Mouse (Mus musculus): Measurements from ENCODE around the gene Negr1. TPM values are rescaled to one million over a fixed set of nuclear protein-coding genes. Genes with fewer than 3 reads are reported as not detected.

The Negr1 gene
- total and polyA plus RNA-seq, 2 experiments from 2014 or later = 51.2 to 97.4 TPM

DNA sequence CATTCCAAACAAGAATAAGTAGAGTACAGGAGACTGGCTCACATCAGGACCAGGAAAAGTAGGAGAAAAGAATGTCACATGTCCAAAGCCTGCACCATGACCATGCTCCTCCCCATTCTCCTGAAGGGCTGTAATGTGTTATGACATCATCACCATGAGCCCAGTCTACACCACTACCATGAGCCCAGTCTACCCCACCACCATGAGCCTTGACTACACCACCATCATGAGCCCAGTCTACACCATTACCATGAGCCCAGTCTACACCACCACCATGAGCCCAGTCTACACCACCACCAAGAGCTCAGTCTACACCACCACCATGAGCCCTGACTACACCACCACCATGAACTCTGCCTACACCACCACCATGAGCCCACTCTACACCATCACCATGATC is 174.7 kb downstream of the Negr1 start:
- no peak for ATAC-seq
- no peak for DNase-seq (ENCODE audit: low spot score)
- no peak overlapping the region for H3K27ac ChIP-seq

DNA sequence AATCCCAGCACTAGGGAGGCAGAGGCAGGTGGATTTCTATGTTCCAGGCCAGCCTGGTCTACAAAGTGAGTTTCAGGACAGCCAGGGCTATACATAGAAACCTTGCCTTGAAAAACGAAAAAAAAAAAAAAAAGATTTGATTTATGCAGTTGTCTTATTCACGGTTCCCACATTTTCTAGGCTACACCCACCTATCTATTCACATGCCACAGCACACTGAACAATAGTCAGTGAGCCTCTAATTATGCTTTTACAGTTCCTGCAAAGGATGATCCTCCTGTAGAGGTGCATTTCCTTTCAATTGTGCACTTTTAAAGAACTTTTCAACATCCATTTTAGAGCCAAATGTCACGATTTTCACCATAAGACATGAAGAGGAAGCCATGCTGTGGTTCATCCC is 177.9 kb downstream of the Negr1 start:
- no peak for ATAC-seq
- H3K4me2 ChIP-seq (ENCODE audit: low read depth, low read length) = no peak overlapping the region
- no peaks in the 10 kb centered on the region for H3K9me3 ChIP-seq (ENCODE audit: low read length)
- 79% methylated on average over 3 of the region's 3 CpGs for WGBS
- H3K4me3 ChIP-seq (ENCODE audit: low read length) = no peak overlapping the region
- no peaks in the 10 kb centered on the region for H3K4me1 ChIP-seq (ENCODE audit: insufficient read depth, low read length)
- H3K36me3 ChIP-seq (ENCODE audit: insufficient read depth, low read length) = no peaks in the 10 kb centered on the region
- TF ChIP-seq CTCF (IDR thresholded peaks at IDR 0.05; ENCODE audit: low read depth) = no peak
- H3K27me3 ChIP-seq (ENCODE audit: insufficient read depth, low read length) = no peaks in the 10 kb centered on the region
- no peak overlapping the region for H3K27ac ChIP-seq
- H3K9ac ChIP-seq (replicated peaks; ENCODE audit: low read length) = no peak overlapping the region
- no peak for DNase-seq (ENCODE audit: low spot score)

More for the DNA sequence above, 174.7 kb downstream of the Negr1 start:
- H3K36me3 ChIP-seq (ENCODE audit: insufficient read depth, low read length) = no peaks in the 10 kb centered on the region
- H3K9me3 ChIP-seq (ENCODE audit: low read length) = no peaks in the 10 kb centered on the region
- H3K4me1 ChIP-seq (ENCODE audit: insufficient read depth, low read length) = no peaks in the 10 kb centered on the region
- no peak for TF ChIP-seq CTCF (IDR thresholded peaks at IDR 0.05; ENCODE audit: low read depth)
- no peaks in the 10 kb centered on the region for H3K27me3 ChIP-seq (ENCODE audit: insufficient read depth, low read length)
- H3K4me3 ChIP-seq (ENCODE audit: low read length) = no peak overlapping the region
- no peak overlapping the region for H3K9ac ChIP-seq (replicated peaks; ENCODE audit: low read length)
- no peak overlapping the region for H3K4me2 ChIP-seq (ENCODE audit: low read depth, low read length)

DNA sequence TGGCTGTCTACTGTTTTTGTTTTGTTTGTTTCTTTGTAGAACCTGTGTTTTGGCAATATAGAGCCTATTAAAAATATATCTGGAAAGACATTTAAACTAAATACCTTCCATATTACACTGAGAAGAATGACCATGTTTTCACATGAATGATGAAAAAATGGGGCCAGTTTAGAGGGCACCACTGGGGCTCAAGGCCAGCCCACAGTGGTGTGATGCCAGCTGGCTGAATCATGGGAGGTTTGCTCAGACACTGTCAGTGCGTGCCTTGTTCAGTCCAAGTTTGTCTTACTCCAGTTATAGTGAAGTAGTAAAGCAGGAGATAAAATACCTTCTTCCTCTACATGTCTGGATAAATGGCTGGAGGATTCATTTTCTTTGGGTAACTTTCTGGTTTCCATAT is 181.7 kb downstream of the Negr1 start:
- H3K4me3 ChIP-seq (ENCODE audit: low read length) = no peak overlapping the region
- no peaks in the 10 kb centered on the region for H3K4me1 ChIP-seq (ENCODE audit: insufficient read depth, low read length)
- no peaks in the 10 kb centered on the region for H3K9me3 ChIP-seq (ENCODE audit: low read length)
- no peaks in the 10 kb centered on the region for H3K27me3 ChIP-seq (ENCODE audit: insufficient read depth, low read length)
- no peak overlapping the region for H3K27ac ChIP-seq
- 54% methylated on average over 1 of the region's 1 CpGs for WGBS
- no peaks in the 10 kb centered on the region for H3K36me3 ChIP-seq (ENCODE audit: insufficient read depth, low read length)
- H3K9ac ChIP-seq (replicated peaks; ENCODE audit: low read length) = no peak overlapping the region
- ATAC-seq = no peak
- H3K4me2 ChIP-seq (ENCODE audit: low read depth, low read length) = no peak overlapping the region
- no peak for TF ChIP-seq CTCF (IDR thresholded peaks at IDR 0.05; ENCODE audit: low read depth)
- DNase-seq (ENCODE audit: low spot score) = no peak

DNA sequence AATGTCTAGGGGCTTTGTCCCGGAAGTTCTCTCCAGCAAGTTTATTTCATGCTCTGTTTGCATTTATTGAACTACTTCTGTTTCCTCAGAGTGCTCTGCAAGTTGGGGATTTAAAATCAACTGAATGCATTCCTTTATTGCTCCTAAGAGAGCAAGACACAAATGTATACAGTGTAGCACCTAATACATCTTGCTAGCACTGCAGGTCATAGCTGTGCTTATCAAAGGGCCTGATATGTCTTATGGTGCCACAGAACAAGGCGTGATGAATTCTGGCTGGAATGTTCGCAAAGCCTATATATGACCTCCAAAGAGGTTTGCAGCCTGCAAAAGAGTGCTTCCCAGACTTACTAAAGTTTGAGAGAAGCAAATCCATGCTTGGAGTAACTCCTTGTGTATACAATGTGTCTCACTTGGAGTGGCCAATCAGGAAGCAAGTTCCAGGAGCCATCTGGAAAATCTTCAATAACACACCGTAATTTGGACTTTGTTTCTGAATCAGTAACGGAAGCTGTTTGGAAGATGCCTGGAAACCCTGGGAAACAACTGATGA is 183.7 kb downstream of the Negr1 start:
- Histone ChIP-seq H3K9ac (replicated peaks; ENCODE audit: low read length) (no peak overlapping the region), H3K27me3 (ENCODE audit: insufficient read depth, low read length) (no peaks in the 10 kb centered on the region), H3K36me3 (ENCODE audit: insufficient read depth, low read length) (no peaks in the 10 kb centered on the region), H3K27ac (no peak overlapping the region), H3K9me3 (ENCODE audit: low read length) (no peaks in the 10 kb centered on the region), H3K4me2 (ENCODE audit: low read depth, low read length) (no peak overlapping the region), H3K4me3 (ENCODE audit: low read length) (no peak overlapping the region), H3K4me1 (ENCODE audit: insufficient read depth, low read length) (no peaks in the 10 kb centered on the region)
- DNase-seq (ENCODE audit: low spot score) = no peak
- no peak for TF ChIP-seq CTCF (IDR thresholded peaks at IDR 0.05; ENCODE audit: low read depth)
- 84% methylated on average over 5 of the region's 5 CpGs for WGBS
- no peak for ATAC-seq

DNA sequence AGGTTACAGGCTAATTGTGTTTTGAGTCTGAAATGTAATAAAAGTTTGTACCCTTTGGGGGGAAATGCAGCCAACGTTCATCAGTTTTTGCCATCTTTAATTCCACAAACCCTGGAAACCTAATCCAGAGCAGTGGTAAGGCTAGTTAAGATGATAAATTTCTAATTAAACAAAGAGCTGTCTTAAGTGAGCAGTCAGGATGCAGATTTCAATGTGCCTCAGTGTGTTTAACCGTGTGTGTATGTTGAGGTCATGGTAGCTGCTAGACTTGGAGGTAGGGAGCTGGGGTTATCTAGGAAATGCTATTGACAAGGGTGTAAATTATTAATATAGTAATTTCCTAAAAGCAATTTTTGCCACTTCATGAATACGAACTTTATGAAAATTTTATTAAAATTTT is 185.9 kb downstream of the Negr1 start:
- H3K27me3 ChIP-seq (ENCODE audit: insufficient read depth, low read length) = no peaks in the 10 kb centered on the region
- no peaks in the 10 kb centered on the region for H3K4me1 ChIP-seq (ENCODE audit: insufficient read depth, low read length)
- TF ChIP-seq CTCF (IDR thresholded peaks at IDR 0.05; ENCODE audit: low read depth) = no peak
- no peak overlapping the region for H3K4me2 ChIP-seq (ENCODE audit: low read depth, low read length)
- H3K36me3 ChIP-seq (ENCODE audit: insufficient read depth, low read length) = no peaks in the 10 kb centered on the region
- no peak for ATAC-seq
- H3K9ac ChIP-seq (replicated peaks; ENCODE audit: low read length) = no peak overlapping the region
- H3K27ac ChIP-seq = no peak overlapping the region
- no peak for DNase-seq (ENCODE audit: low spot score)
- WGBS = 80% methylated on average over 3 of the region's 3 CpGs
- no peaks in the 10 kb centered on the region for H3K9me3 ChIP-seq (ENCODE audit: low read length)
- H3K4me3 ChIP-seq (ENCODE audit: low read length) = no peak overlapping the region

DNA sequence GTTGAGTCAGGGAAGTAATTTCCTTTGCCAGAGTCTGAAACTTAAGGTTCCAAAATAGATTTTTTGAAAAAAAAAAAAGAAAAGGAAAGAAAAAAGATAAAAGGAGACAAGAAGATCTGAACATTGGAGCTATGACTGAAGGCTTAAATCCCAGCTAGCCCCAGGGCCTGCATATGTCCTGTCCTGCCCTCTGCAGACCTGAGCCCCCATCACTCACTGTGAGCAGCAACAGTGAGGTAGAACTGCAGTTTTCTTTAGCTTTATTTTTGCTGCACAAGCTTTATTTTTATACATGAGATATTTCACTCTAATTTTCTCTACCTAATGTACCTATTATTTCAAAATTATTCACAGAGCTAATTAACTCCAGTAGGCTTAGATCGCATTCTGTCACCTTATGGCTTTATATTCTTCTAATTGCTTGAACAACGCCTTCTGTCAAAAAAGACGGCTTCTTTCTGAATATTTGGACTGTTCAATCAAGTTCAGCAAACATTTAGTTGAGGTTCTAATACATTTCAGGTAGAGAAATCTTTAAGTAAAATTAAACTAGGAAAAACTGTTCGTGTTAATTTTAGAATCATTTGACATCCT is 192.3 kb downstream of the Negr1 start:
- no peak for TF ChIP-seq CTCF (IDR thresholded peaks at IDR 0.05; ENCODE audit: low read depth)

DNA sequence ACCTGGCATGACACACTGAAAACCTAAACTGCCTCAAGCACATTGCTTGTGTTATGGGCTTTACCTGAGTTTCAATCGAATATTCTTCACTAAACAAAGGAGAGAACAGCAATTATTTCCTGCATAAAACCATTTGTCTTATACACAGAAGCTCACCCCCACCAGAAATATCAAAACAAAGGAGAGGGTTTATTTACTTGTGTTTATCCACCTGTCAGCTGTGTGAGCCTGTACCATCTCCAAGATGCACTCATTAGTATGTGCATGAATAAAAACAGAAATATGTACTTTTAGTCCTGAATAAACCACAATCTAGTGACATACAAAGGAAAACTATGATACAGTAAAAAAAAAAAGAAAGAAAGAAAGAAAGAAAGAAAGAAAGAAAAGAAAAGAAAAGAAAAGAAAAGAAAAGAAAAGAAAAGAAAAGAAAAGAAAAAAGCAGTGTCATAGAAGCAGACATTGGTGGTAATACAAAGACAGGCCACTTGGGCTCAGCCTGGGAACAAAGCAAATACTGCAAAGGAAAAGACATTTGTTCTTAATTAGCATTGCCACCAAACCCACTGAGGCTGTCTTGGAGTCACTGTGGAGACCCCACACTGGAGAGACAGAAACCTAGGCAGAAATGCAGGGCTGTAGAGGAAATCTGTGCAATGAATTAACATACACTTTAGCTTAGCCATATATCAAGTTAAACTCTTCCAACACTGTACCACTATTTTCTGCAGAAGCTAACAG is 193.4 kb downstream of the Negr1 start:
- WGBS = 58% methylated on average over 1 of the region's 1 CpGs
- H3K9me3 ChIP-seq (ENCODE audit: low read length) = no peaks in the 10 kb centered on the region
- H3K36me3 ChIP-seq (ENCODE audit: insufficient read depth, low read length) = no peaks in the 10 kb centered on the region
- no peaks in the 10 kb centered on the region for H3K4me1 ChIP-seq (ENCODE audit: insufficient read depth, low read length)
- no peak overlapping the region for H3K27ac ChIP-seq
- ATAC-seq (no peak), DNase-seq (ENCODE audit: low spot score) (peak; percentile 17)
- H3K9ac ChIP-seq (replicated peaks; ENCODE audit: low read length) = no peak overlapping the region
- H3K4me3 ChIP-seq (ENCODE audit: low read length) = no peak overlapping the region
- no peak overlapping the region for H3K4me2 ChIP-seq (ENCODE audit: low read depth, low read length)
- no peaks in the 10 kb centered on the region for H3K27me3 ChIP-seq (ENCODE audit: insufficient read depth, low read length)
- peak; percentile 47 for TF ChIP-seq CTCF (IDR thresholded peaks at IDR 0.05; ENCODE audit: low read depth)

More for the DNA sequence above, 192.3 kb downstream of the Negr1 start:
- DNase-seq (ENCODE audit: low spot score) (no peak), ATAC-seq (no peak)
- no peak overlapping the region for H3K4me2 ChIP-seq (ENCODE audit: low read depth, low read length)
- no peaks in the 10 kb centered on the region for H3K9me3 ChIP-seq (ENCODE audit: low read length)
- no peak overlapping the region for H3K9ac ChIP-seq (replicated peaks; ENCODE audit: low read length)
- H3K27ac ChIP-seq = no peak overlapping the region
- no peaks in the 10 kb centered on the region for H3K36me3 ChIP-seq (ENCODE audit: insufficient read depth, low read length)
- no peaks in the 10 kb centered on the region for H3K4me1 ChIP-seq (ENCODE audit: insufficient read depth, low read length)
- 68% methylated on average over 4 of the region's 4 CpGs for WGBS
- H3K27me3 ChIP-seq (ENCODE audit: insufficient read depth, low read length) = no peaks in the 10 kb centered on the region
- no peak overlapping the region for H3K4me3 ChIP-seq (ENCODE audit: low read length)
